Mouse (Mus musculus) cerebellum, adult 2 months (tissue): ENCODE results near the gene Phkg2. TPM values are rescaled to one million over a fixed set of nuclear protein-coding genes. Genes with fewer than 3 reads are reported as not detected.
A peak's percentile ranks its signal among the peaks of the same experiment; 100 is the strongest.

Source experiments
- DNase-seq, 2 experiments: peaks; one replicate each; pipeline ENCODE4 v3.0.0; 2021
- H3K27ac ChIP-seq: fragments of 200-500 bp; 2 replicates; pipeline ENCODE4 v1.5.1; 2012; ENCODE audit warnings: low read length, control low read depth, inconsistent platforms; ENCODE audit not compliant: insufficient read depth
- H3K27me3 ChIP-seq: fragments of 200-500 bp; 2 replicates; pipeline ENCODE4 v1.6.1; 2012; ENCODE audit warnings: inconsistent platforms, mild to moderate bottlenecking, low read length, moderate library complexity; ENCODE audit not compliant: control insufficient read depth, insufficient read depth
- H3K4me1 ChIP-seq: fragments of 200-500 bp; 2 replicates; pipeline ENCODE4 v1.6.1; 2011; ENCODE audit warnings: low read length; ENCODE audit not compliant: control insufficient read depth, insufficient read depth
- H3K4me3 ChIP-seq: fragments of 200-500 bp; replicated peaks from 2 replicates; pipeline ENCODE3; 2011; ENCODE audit warnings: mild to moderate bottlenecking, low read depth, low read length, control low read depth; ENCODE audit not compliant: insufficient read depth
- CTCF ChIP-seq: fragments of 200-500 bp; IDR thresholded peaks from 2 replicates; pipeline ENCODE4 v1.5.1; 2011; ENCODE audit warnings: low read depth, mild to moderate bottlenecking, control low read depth, low read length, moderate library complexity, borderline replicate concordance; ENCODE audit not compliant: insufficient read depth
- POLR2A ChIP-seq: fragments of 200-500 bp; IDR thresholded peaks from 2 replicates; pipeline ENCODE4 v1.6.1; 2011; ENCODE audit warnings: low read length, control low read depth, borderline replicate concordance; ENCODE audit not compliant: insufficient read depth
- WGBS: fragments of 180-500 bp; shearing (Covaris S2); methylation state at CpG from one replicate; pipeline ENCODE4 v1.1.7; 2018; 5-methylcytosine and 5-hydroxymethylcytosine counted together
- polyA plus RNA-seq: library from polyadenylated mRNA; depleted of rRNA; stranded (reverse); fragments of >200 nt; gene quantifications from 2 replicates; pipeline ENCODE4 v1.2.3, GENCODE M21; 2012; rRNA removed

Gene Phkg2
- 159 and 161 TPM in 2 replicates for polyA plus RNA-seq

DNA sequence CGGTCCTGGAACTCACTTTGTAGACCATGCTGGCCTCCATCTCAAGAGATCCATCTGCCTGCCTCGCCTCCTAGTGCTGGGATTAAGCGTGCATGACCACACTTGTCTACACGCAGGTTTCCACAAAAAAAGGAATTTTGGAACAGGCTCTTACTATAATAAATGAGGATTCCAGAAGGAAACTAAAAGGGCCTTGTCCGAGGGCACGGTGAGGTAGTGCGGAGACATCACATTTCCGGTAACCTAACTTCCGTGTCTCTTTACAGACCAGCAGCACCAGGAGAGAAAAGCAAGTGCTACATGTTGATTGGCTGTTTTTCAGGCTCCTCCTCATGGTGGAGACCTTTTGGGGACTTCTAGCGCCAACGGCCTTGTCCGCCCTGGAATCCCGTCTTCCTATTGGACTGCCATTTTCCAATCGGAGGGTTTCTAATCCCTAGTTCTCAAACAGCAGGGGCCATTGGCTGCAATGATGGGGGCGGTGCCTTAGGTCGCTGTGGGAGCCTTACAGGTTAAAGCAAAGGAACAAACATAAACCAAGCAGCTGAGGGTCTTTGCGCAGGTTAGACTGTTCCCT lies at the start of gene Phkg2:
Gene Phkg2 (plus strand): TSS at position 446 of the 577 bp plus-strand sequence.
- under 1% methylated on average over 17 of the region's 17 CpGs for WGBS
- no peaks in the 10 kb centered on the region for H3K27me3 ChIP-seq
- TF ChIP-seq CTCF, result no peak
- TF ChIP-seq POLR2A, result peak; percentile 74; the same call in 1 of the 2 replicates

GRCm38 (mm10) chr7:127541671-127542070 lies 31.5 kb upstream of the Phkg2 start:
- peak; percentile 46 to 67 for DNase-seq

More for the DNA sequence above, at the start of gene Phkg2:
- peaks cover 5% of the 10 kb centered on the region; the same call in 1 of the 2 replicates for H3K4me1 ChIP-seq
- H3K4me3 ChIP-seq, result peak within 1 kb of the TSS; percentile 73
- peak; percentile 90 to 98 for DNase-seq
- H3K27ac ChIP-seq, result peak within 1 kb of the TSS; percentile 68

DNA sequence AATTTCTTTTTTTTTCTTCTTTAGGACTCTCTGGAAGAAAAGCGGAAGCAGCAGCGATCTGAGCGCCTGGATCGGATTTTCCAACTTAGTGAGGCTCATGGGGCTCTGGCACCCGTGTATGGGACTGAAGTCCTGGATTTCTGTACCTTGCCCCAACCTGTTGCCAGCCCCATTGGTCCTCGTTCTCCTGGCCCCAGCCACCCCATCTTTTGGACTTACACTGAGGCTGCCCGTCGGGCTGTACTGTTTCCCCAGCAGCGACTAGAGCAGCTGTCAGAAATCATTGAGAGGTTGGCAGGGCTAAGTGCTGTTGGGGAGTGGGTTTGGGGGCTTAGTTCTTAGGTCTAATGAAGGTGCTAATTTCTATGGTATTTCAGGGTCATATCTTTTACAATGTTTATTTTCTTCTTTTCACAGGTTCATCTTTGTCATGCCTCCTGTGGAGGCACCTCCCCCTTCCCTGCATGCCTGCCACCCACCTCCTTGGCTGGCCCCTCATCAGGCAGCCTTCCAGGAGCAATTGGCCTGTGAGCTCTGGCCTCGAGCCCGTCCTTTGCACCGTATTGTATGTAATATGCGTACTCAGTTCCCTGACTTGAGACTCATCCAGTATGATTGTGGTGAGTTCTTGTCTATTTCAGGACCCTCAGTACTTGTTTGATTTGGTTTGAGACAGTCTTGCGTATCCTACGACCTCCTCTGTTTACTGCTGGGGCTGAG lies 23.9 kb upstream of the Phkg2 start:
- Histone ChIP-seq H3K4me1 (peaks cover 5% of the 10 kb centered on the region; the same call in 1 of the 2 replicates), H3K4me3 (no peak overlapping the region), H3K27me3 (no peaks in the 10 kb centered on the region), H3K27ac (no peak overlapping the region)
- 13% methylated on average over 15 of the region's 15 CpGs for WGBS
- TF ChIP-seq POLR2A, result no peak
- no peak for TF ChIP-seq CTCF
- DNase-seq, result peak; percentile 81 to 88

More at GRCm38 (mm10) chr7:127541671-127542070, 31.5 kb upstream of the Phkg2 start:
- H3K4me1 ChIP-seq, result peaks cover 17% of the 10 kb centered on the region
- TF ChIP-seq POLR2A (no peak), CTCF (no peak)
- H3K4me3 ChIP-seq, result no peak overlapping the region
- 12% methylated on average over 3 of the region's 3 CpGs for WGBS
- no peaks in the 10 kb centered on the region for H3K27me3 ChIP-seq
- H3K27ac ChIP-seq, result no peak overlapping the region

DNA sequence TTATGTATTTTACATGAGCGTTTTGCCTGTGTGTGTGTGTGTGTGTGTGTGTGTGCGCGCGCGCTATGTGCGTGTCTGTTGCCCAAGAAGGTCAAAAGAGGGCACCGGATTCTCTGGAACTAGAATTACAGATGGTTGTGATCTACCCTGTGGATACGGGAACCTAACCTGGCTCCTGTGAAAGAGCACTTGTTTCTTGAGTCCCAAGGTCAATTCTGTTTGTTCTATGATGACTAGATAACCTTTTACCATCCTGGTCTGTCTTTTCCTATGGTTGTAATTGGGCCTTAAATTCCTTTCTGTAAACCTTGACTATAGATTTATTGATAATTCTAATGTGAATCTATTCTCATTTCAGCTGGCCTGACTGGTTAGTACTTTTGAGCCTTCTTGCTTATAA lies 21.6 kb upstream of the Phkg2 start:
- Histone ChIP-seq H3K27ac (no peak overlapping the region), H3K4me1 (peaks cover 5% of the 10 kb centered on the region; the same call in 1 of the 2 replicates), H3K27me3 (no peaks in the 10 kb centered on the region), H3K4me3 (no peak overlapping the region)
- TF ChIP-seq CTCF (no peak), POLR2A (no peak)
- no peak for DNase-seq
- WGBS, result 90% methylated on average over 8 of the region's 8 CpGs

GRCm38 (mm10) chr7:127560580-127560979 lies 12.6 kb upstream of the Phkg2 start:
- no peak overlapping the region for H3K4me3 ChIP-seq
- TF ChIP-seq POLR2A, result no peak
- TF ChIP-seq CTCF, result no peak
- 93% methylated on average over 11 of the region's 11 CpGs for WGBS
- no peak overlapping the region for H3K27ac ChIP-seq
- peaks cover 9% of the 10 kb centered on the region; the same call in 1 of the 2 replicates for H3K4me1 ChIP-seq
- H3K27me3 ChIP-seq, result no peaks in the 10 kb centered on the region
- no peak for DNase-seq

DNA sequence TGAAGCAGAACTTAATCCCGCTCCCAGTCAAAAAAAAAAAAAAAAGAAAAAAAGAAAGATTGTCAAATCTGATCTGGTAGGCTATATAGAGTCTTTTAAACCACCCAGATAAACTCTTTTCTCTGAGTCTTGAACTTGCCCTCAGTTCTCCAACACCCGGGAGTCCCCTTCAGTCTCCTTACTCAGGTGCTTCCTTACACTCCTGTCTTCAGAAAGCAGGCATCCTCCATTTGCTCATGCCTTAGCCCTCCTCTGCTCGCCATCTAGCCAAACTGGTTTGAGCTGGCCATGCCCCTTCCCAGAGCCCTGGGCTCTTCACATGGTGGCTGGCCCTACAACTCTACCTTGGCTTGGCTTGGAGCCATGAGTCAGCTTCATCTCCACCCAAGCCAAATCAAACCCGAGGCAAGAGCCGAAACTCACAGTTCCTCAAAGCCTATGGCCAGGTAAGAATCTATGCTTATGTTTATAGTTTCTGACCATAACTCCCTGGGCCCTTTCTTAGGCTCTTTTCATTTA lies 11.7 kb upstream of the Phkg2 start, which contains the start of gene Tmem265:
Gene Tmem265 (plus strand): TSS at position 51 of the 519 bp plus-strand sequence.
- no peak within 1 kb of the TSS for H3K27ac ChIP-seq
- H3K4me3 ChIP-seq, result no peak within 1 kb of the TSS
- peaks cover 12% of the 10 kb centered on the region; the same call in 1 of the 2 replicates for H3K4me1 ChIP-seq
- WGBS, result 51% methylated on average over 5 of the region's 5 CpGs
- TF ChIP-seq POLR2A (no peak), CTCF (no peak)
- H3K27me3 ChIP-seq, result no peaks in the 10 kb centered on the region
- peak; percentile 36 to 41 for DNase-seq

- H3K27ac ChIP-seq, result peak overlapping the region; percentile 18; the same call in 1 of the 2 replicates
- no peaks in the 10 kb centered on the region for H3K27me3 ChIP-seq
Measured at GRCm38 (mm10) chr7:127564381-127565150, 8.6 kb upstream of the Phkg2 start.

More at GRCm38 (mm10) chr7:127564381-127565150, 8.6 kb upstream of the Phkg2 start:
- DNase-seq, result peak; percentile 94 to 99
- peaks cover 12% of the 10 kb centered on the region; the same call in 1 of the 2 replicates for H3K4me1 ChIP-seq
- TF ChIP-seq CTCF (peak; percentile 34; the same call in 1 of the 2 replicates), POLR2A (no peak)
- WGBS, result 4% methylated on average over 6 of the region's 6 CpGs
- H3K4me3 ChIP-seq, result no peak overlapping the region
